Comparison of ENCODE assay signal across 9 mouse cellular contexts in the genomic region with DNA sequence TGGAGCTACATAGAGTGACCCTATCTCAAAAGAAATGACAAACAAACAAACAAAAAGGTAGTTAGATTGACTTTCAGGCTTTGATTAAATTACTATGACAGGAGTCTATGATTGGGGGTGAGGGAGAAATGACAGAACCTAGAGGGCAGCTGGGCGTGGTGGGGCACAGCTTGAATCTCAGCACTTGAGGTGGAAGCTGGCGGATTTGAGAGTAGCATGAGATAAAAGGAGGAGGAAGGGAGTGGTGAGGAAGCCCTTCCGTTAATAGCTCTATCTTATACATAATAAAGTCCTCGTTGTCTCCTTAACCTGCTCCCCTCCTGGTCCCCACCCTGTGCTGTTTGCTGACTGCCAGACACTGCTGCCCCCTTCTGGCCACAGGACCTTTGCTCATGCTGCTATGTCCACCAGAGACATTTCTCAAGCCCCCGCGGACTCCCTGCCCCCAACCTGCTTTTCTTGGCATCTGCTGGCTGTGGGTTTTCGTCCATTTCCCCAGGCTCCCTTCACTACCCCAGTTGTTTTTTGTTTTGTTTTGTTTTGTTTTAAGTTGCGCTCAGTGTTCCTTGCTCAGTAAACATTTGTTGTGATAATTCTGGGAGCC. TPM values are rescaled to one million over a fixed set of nuclear protein-coding genes. Genes with fewer than 3 reads are reported as not detected.
A peak's percentile ranks its signal among the peaks of the same experiment; 100 is the strongest.
DNase-seq lines count a peak whose midpoint lies in the region; ATAC-seq and TF ChIP-seq lines count a peak whose summit lies in the region.
"Had no signal": no experiment of that assay in that cellular context is flagged by ENCODE, and none has a peak within 500 bp of the region (broad histone marks: within the 10 kb centered on the region; RNA-seq: fewer than 3 reads in every experiment).

No protein-coding gene starts in this region.

- H3K27ac ChIP-seq in heart, embryonic 16.5 days (ENCODE audit: low read length): no peak overlapping the region
- no peak overlapping the region for H3K27ac ChIP-seq in bone marrow, adult 2 months (ENCODE audit: control insufficient read depth, insufficient read depth, low read depth, low read length, poor library complexity)
- no peak overlapping the region for H3K27ac ChIP-seq in intestine, embryonic 14.5 days (ENCODE audit: low read depth)
- no peak overlapping the region for H3K27ac ChIP-seq in lung, embryonic 16.5 days (ENCODE audit: low read length)

- no peak overlapping the region for H3K4me2 ChIP-seq in heart, embryonic 16.5 days (ENCODE audit: low read depth, low read length)
- no peak overlapping the region for H3K4me2 ChIP-seq in intestine, embryonic 14.5 days (ENCODE audit: low read length)
- H3K4me2 ChIP-seq in lung, embryonic 16.5 days (ENCODE audit: low read depth, low read length): no peak overlapping the region

- no peaks in the 10 kb centered on the region for H3K36me3 ChIP-seq in heart, embryonic 16.5 days (ENCODE audit: control insufficient read depth, insufficient read depth)
- no peaks in the 10 kb centered on the region for H3K36me3 ChIP-seq in intestine, embryonic 14.5 days (ENCODE audit: control insufficient read depth, insufficient read depth, low read length)
- H3K36me3 ChIP-seq in lung, embryonic 16.5 days (ENCODE audit: control insufficient read depth, insufficient read depth, low read length): no peaks in the 10 kb centered on the region

- H3K9ac ChIP-seq in heart, embryonic 16.5 days (ENCODE audit: low read length): no peak overlapping the region
- H3K9ac ChIP-seq in intestine, embryonic 14.5 days (ENCODE audit: low read length): no peak overlapping the region
- peak overlapping the region; percentile 5; the same call in 1 of the 2 replicates for H3K9ac ChIP-seq in lung, embryonic 16.5 days (ENCODE audit: low read length)

- ATAC-seq in heart, embryonic 16.5 days (replicated peaks; ENCODE audit: extremely low read depth, insufficient read depth, low FRiP score): 0 out of 2 replicates have a peak, but pooled peaks have one; percentile 35
- no peak for ATAC-seq in intestine, embryonic 14.5 days (replicated peaks; ENCODE audit: low FRiP score, low TSS enrichment, low read depth)
- peak; percentile 75; the same call in 1 of the 2 replicates for ATAC-seq in lung, embryonic 16.5 days (ENCODE audit: low read depth)

- TF ChIP-seq POLR2A in bone marrow, adult 2 months (IDR thresholded peaks at IDR 0.05; ENCODE audit: borderline replicate concordance, control insufficient read depth, low read depth, low read length): no peak

- no peak overlapping the region for H3K4me3 ChIP-seq in heart, embryonic 16.5 days (ENCODE audit: low read length)
- no peak overlapping the region for H3K4me3 ChIP-seq in bone marrow, adult 2 months (replicated peaks; ENCODE audit: control insufficient read depth, low read depth, low read length)
- no peak overlapping the region for H3K4me3 ChIP-seq in intestine, embryonic 14.5 days (ENCODE audit: low read depth, low read length)
- H3K4me3 ChIP-seq in lung, embryonic 16.5 days (ENCODE audit: low read length): no peak overlapping the region
- H3K4me3 ChIP-seq: erythroblast, embryonic 14.5 days had no signal

- peak; percentile 83 for TF ChIP-seq CTCF in bone marrow, adult 2 months (IDR thresholded peaks at IDR 0.05; ENCODE audit: control insufficient read depth, insufficient read depth, low read length)

- WGBS in heart, embryonic 16.5 days: 18% methylated on average over 8 of the region's 8 CpGs
- 16% methylated on average over 8 of the region's 8 CpGs for WGBS in bone marrow, adult 2 months
- 26% methylated on average over 8 of the region's 8 CpGs for WGBS in intestine, embryonic 14.5 days
- WGBS in lung, embryonic 16.5 days: 25% methylated on average over 8 of the region's 8 CpGs

- no peaks in the 10 kb centered on the region for H3K27me3 ChIP-seq in heart, embryonic 16.5 days (ENCODE audit: control insufficient read depth, insufficient read depth, low read length)
- no peaks in the 10 kb centered on the region for H3K27me3 ChIP-seq in intestine, embryonic 14.5 days (replicated peaks; ENCODE audit: control insufficient read depth, insufficient read depth, low read length)
- H3K27me3 ChIP-seq in lung, embryonic 16.5 days (ENCODE audit: control insufficient read depth, insufficient read depth, low read depth, low read length): no peaks in the 10 kb centered on the region

- DNase-seq in heart, adult 8-10 months (ENCODE audit: low spot score): no peak
- DNase-seq in CD8-positive naive resting alpha-beta T cell, adult 2 months (ENCODE audit: low read depth in 2 of 2, low spot score in 2 of 2): peak; percentile 48 to 67
- DNase-seq in intestine, embryonic 14.5 days (ENCODE audit: low spot score): peak; percentile 72
- DNase-seq in spleen, postnatal 36 days (ENCODE audit: low spot score in 2 of 2): peak; percentile 57 to 64
- DNase-seq in frontal cortex, postnatal 36 days (ENCODE audit: low spot score in 2 of 2): no peak

- peaks cover 11% of the 10 kb centered on the region for H3K4me1 ChIP-seq in heart, embryonic 16.5 days (ENCODE audit: control insufficient read depth, insufficient read depth, low read length)
- no peaks in the 10 kb centered on the region for H3K4me1 ChIP-seq in bone marrow, adult 2 months (ENCODE audit: control insufficient read depth, insufficient read depth, low read length)
- no peaks in the 10 kb centered on the region for H3K4me1 ChIP-seq in intestine, embryonic 14.5 days (replicated peaks; ENCODE audit: control insufficient read depth, insufficient read depth, low read length)
- peaks cover 3% of the 10 kb centered on the region for H3K4me1 ChIP-seq in lung, embryonic 16.5 days (replicated peaks; ENCODE audit: control insufficient read depth, insufficient read depth, low read length)

- H3K9me3 ChIP-seq in heart, embryonic 16.5 days (replicated peaks; ENCODE audit: control insufficient read depth, low read length): no peaks in the 10 kb centered on the region
- H3K9me3 ChIP-seq in intestine, embryonic 14.5 days (ENCODE audit: control insufficient read depth, low read length): no peaks in the 10 kb centered on the region
- H3K9me3 ChIP-seq in lung, embryonic 16.5 days (ENCODE audit: control insufficient read depth, low read length): no peaks in the 10 kb centered on the region

RNA-seq across cellular contexts. Expression of gene Upk1a, which starts 4.8 kb away (rescaled TPM):
- polyA plus RNA-seq in heart, embryonic 16.5 days (2015; fragmentation: Nextera tagmentation; extraction: Ambion mirVana): 0.47 and 0.49 TPM in 2 replicates
- under 1 TPM in 1 of 4 experiments, not detected in 3; 0.19 TPM for total RNA-seq in heart, adult 8-10 months (2022)
- 1.4 TPM in 1 of 2 replicates, not detected in the other for polyA plus RNA-seq in bone marrow, adult 2 months (2011; ENCODE audit: insufficient read depth, insufficient read length, low replicate concordance, missing spikeins)
- polyA plus RNA-seq in intestine, embryonic 14.5 days (2014; fragmentation: Nextera tagmentation; extraction: Ambion mirVana): 12.1 and 15.3 TPM in 2 replicates
- polyA plus RNA-seq in lung, embryonic 16.5 days (2015; fragmentation: Nextera tagmentation; extraction: Ambion mirVana): 1.8 and 1.9 TPM in 2 replicates

RNA-seq across cellular contexts. Expression of gene Zbtb32, which starts 9.1 kb away (rescaled TPM):
- polyA plus RNA-seq in heart, embryonic 16.5 days (2015; fragmentation: Nextera tagmentation; extraction: Ambion mirVana): 0.24 and 0.51 TPM in 2 replicates
- not detected for total RNA-seq in heart, adult 8-10 months (2022)
- 3.1 TPM in 1 of 2 replicates, not detected in the other for polyA plus RNA-seq in bone marrow, adult 2 months (2011; ENCODE audit: insufficient read depth, insufficient read length, low replicate concordance, missing spikeins)
- 0.81 and 0.83 TPM in 2 replicates for polyA plus RNA-seq in intestine, embryonic 14.5 days (2014; fragmentation: Nextera tagmentation; extraction: Ambion mirVana)
- polyA plus RNA-seq in lung, embryonic 16.5 days (2015; fragmentation: Nextera tagmentation; extraction: Ambion mirVana): 4.5 and 4.6 TPM in 2 replicates

RNA-seq across cellular contexts. Expression of gene Cox6b1, which starts 18.1 kb away (rescaled TPM):
- 1,996 and 2,229 TPM in 2 replicates for polyA plus RNA-seq in heart, embryonic 16.5 days (2015; fragmentation: Nextera tagmentation; extraction: Ambion mirVana)
- 1,000 to 10,000 TPM; 4,392 to 5,023 (median 4,762) TPM for total RNA-seq in heart, adult 8-10 months (2022)
- polyA plus RNA-seq in bone marrow, adult 2 months (2011; ENCODE audit: insufficient read depth, insufficient read length, low replicate concordance, missing spikeins): 443 and 613 TPM in 2 replicates
- polyA plus RNA-seq in intestine, embryonic 14.5 days (2014; fragmentation: Nextera tagmentation; extraction: Ambion mirVana): 1,084 and 1,229 TPM in 2 replicates
- 902 and 945 TPM in 2 replicates for polyA plus RNA-seq in lung, embryonic 16.5 days (2015; fragmentation: Nextera tagmentation; extraction: Ambion mirVana)

RNA-seq across cellular contexts. Expression of gene Kmt2b, which starts 19.3 kb away (rescaled TPM):
- polyA plus RNA-seq in heart, embryonic 16.5 days (2015; fragmentation: Nextera tagmentation; extraction: Ambion mirVana): 4.2 TPM in 2 replicates
- 10 to 100 TPM; 14.2 to 19.6 (median 16.2) TPM for total RNA-seq in heart, adult 8-10 months (2022)
- polyA plus RNA-seq in bone marrow, adult 2 months (2011; ENCODE audit: insufficient read depth, insufficient read length, low replicate concordance, missing spikeins): 35.5 and 102 TPM in 2 replicates
- 12.8 and 13.0 TPM in 2 replicates for polyA plus RNA-seq in intestine, embryonic 14.5 days (2014; fragmentation: Nextera tagmentation; extraction: Ambion mirVana)
- polyA plus RNA-seq in lung, embryonic 16.5 days (2015; fragmentation: Nextera tagmentation; extraction: Ambion mirVana): 8.7 and 10.0 TPM in 2 replicates

RNA-seq across cellular contexts. Expression of gene Etv2, which starts 27.8 kb away (rescaled TPM):
- not detected in 2 replicates for polyA plus RNA-seq in heart, embryonic 16.5 days (2015; fragmentation: Nextera tagmentation; extraction: Ambion mirVana)
- not detected for total RNA-seq in heart, adult 8-10 months (2022)
- not detected in 2 replicates for polyA plus RNA-seq in bone marrow, adult 2 months (2011; ENCODE audit: insufficient read depth, insufficient read length, low replicate concordance, missing spikeins)
- not detected in 2 replicates for polyA plus RNA-seq in intestine, embryonic 14.5 days (2014; fragmentation: Nextera tagmentation; extraction: Ambion mirVana)
- not detected in 2 replicates for polyA plus RNA-seq in lung, embryonic 16.5 days (2015; fragmentation: Nextera tagmentation; extraction: Ambion mirVana)
- polyA plus RNA-seq: erythroblast, embryonic 14.5 days had no signal

Comparison
In these comparisons a context has a peak if more than half of its experiments do, and no peak if none do; other contexts are left out.
1. DNase-seq: peak in CD8-positive naive resting alpha-beta T cell, adult 2 months (2 of 2), intestine, embryonic 14.5 days (single experiment) and spleen, postnatal 36 days (2 of 2); none in heart, adult 8-10 months (single experiment) and frontal cortex, postnatal 36 days (0 of 2).